Mouse (Mus musculus): ENCODE data around the gene S100pbp. TPM values are rescaled to one million over a fixed set of nuclear protein-coding genes. Genes with fewer than 3 reads are reported as not detected.

The S100pbp gene
- polyA plus RNA-seq, 1 experiment from 2014 or later = 18.5 TPM

GRCm38 (mm10) chr4:129110804-129111203, 78.7 kb downstream of the S100pbp start:
- WGBS = 88% methylated on average over 6 of the region's 6 CpGs
- Histone ChIP-seq H3K4me3 (replicated peaks) (no peak overlapping the region), H3K36me3 (no peaks in the 10 kb centered on the region), H3K9ac (no peak overlapping the region), H3K27ac (replicated peaks) (no peak overlapping the region), H3K4me1 (peaks cover 26% of the 10 kb centered on the region; the same call in 1 of the 2 replicates), H3K9me3 (replicated peaks) (no peaks in the 10 kb centered on the region), H3K27me3 (peaks cover 23% of the 10 kb centered on the region), H3K4me2 (replicated peaks) (no peak overlapping the region)
- no peak for ATAC-seq (ENCODE audit: insufficient number of reproducible peaks, low FRiP score, low TSS enrichment, low read depth)

GRCm38 (mm10) chr4:129108624-129109023, 80.9 kb downstream of the S100pbp start:
- Histone ChIP-seq H3K4me2 (replicated peaks) (no peak overlapping the region), H3K9ac (no peak overlapping the region), H3K36me3 (no peaks in the 10 kb centered on the region), H3K4me3 (replicated peaks) (no peak overlapping the region), H3K9me3 (replicated peaks) (no peaks in the 10 kb centered on the region), H3K4me1 (peaks cover 32% of the 10 kb centered on the region), H3K27ac (replicated peaks) (no peak overlapping the region), H3K27me3 (peaks cover 38% of the 10 kb centered on the region)
- ATAC-seq (ENCODE audit: insufficient number of reproducible peaks, low FRiP score, low TSS enrichment, low read depth) = no peak
- 68% methylated on average over 7 of the region's 7 CpGs for WGBS

- Histone ChIP-seq H3K4me1 (peaks cover 26% of the 10 kb centered on the region), H3K4me2 (replicated peaks) (no peak overlapping the region), H3K27me3 (peaks cover 42% of the 10 kb centered on the region), H3K36me3 (no peaks in the 10 kb centered on the region), H3K4me3 (replicated peaks) (no peak overlapping the region), H3K9ac (no peak overlapping the region), H3K27ac (replicated peaks) (no peak overlapping the region), H3K9me3 (replicated peaks) (no peaks in the 10 kb centered on the region)
- 58% methylated on average over 10 of the region's 10 CpGs for WGBS
- no peak for ATAC-seq (ENCODE audit: insufficient number of reproducible peaks, low FRiP score, low TSS enrichment, low read depth)
These were observed 82.1 kb downstream of the S100pbp start for GRCm38 (mm10) chr4:129107348-129107899.

GRCm38 (mm10) chr4:129106073-129106472, 83.5 kb downstream of the S100pbp start:
- H3K27me3 ChIP-seq = peaks cover 42% of the 10 kb centered on the region
- no peaks in the 10 kb centered on the region for H3K9me3 ChIP-seq (replicated peaks)
- H3K4me2 ChIP-seq (replicated peaks) = peak overlapping the region; percentile 51
- peak overlapping the region; percentile 39 for H3K4me3 ChIP-seq (replicated peaks)
- H3K4me1 ChIP-seq = peaks cover 22% of the 10 kb centered on the region
- 17% methylated on average over 9 of the region's 9 CpGs for WGBS
- no peaks in the 10 kb centered on the region for H3K36me3 ChIP-seq
- ATAC-seq (ENCODE audit: insufficient number of reproducible peaks, low FRiP score, low TSS enrichment, low read depth) = no peak
- H3K9ac ChIP-seq = no peak overlapping the region
- no peak overlapping the region for H3K27ac ChIP-seq (replicated peaks)

- WGBS = 2% methylated on average over 40 of the region's 40 CpGs
- peaks cover 22% of the 10 kb centered on the region for H3K4me1 ChIP-seq
These were observed 84.2 kb downstream of the S100pbp start, which contains the start of gene Tmem54 for GRCm38 (mm10) chr4:129105356-129105755. TSS of gene Tmem54 (plus strand) at chr4:129105548.

GRCm38 (mm10) chr4:129102133-129102829, 87.2 kb downstream of the S100pbp start:
- no peak for ATAC-seq (ENCODE audit: insufficient number of reproducible peaks, low FRiP score, low TSS enrichment, low read depth)
- Histone ChIP-seq H3K4me2 (replicated peaks) (no peak overlapping the region), H3K9me3 (replicated peaks) (no peaks in the 10 kb centered on the region), H3K27me3 (peaks cover 34% of the 10 kb centered on the region), H3K36me3 (no peaks in the 10 kb centered on the region), H3K9ac (no peak overlapping the region), H3K4me3 (replicated peaks) (no peak overlapping the region), H3K27ac (replicated peaks) (no peak overlapping the region), H3K4me1 (peaks cover 8% of the 10 kb centered on the region)
- WGBS = 83% methylated on average over 14 of the region's 14 CpGs

More at GRCm38 (mm10) chr4:129105356-129105755, 84.2 kb downstream of the S100pbp start, which contains the start of gene Tmem54:
- H3K27me3 ChIP-seq = peaks cover 42% of the 10 kb centered on the region
- no peaks in the 10 kb centered on the region for H3K9me3 ChIP-seq (replicated peaks)
- H3K4me2 ChIP-seq (replicated peaks) = peak within 1 kb of the TSS; percentile 51
- no peaks in the 10 kb centered on the region for H3K36me3 ChIP-seq
- no peak within 1 kb of the TSS for H3K27ac ChIP-seq (replicated peaks)
- H3K4me3 ChIP-seq (replicated peaks) = peak within 1 kb of the TSS; percentile 39
- ATAC-seq (ENCODE audit: insufficient number of reproducible peaks, low FRiP score, low TSS enrichment, low read depth) = peak; percentile 26; the same call in 1 of the 2 replicates
- 0 out of 2 replicates have a peak within 1 kb of the TSS, but pooled peaks have one; percentile 15 for H3K9ac ChIP-seq

Other genes with a start within 250 kb of the S100pbp start
- gene Azin2, start 227.3 kb downstream of the S100pbp start, polyA plus RNA-seq (2015; fragmentation: Nextera tagmentation; extraction: Ambion mirVana) = 29.4 and 32.1 TPM in 2 replicates
- gene Ak2, start 197.8 kb downstream of the S100pbp start, polyA plus RNA-seq (2015; fragmentation: Nextera tagmentation; extraction: Ambion mirVana) = 196 and 203 TPM in 2 replicates
- 10.7 and 11.0 TPM in 2 replicates for gene Rnf19b, start 131.5 kb downstream of the S100pbp start, polyA plus RNA-seq (2015; fragmentation: Nextera tagmentation; extraction: Ambion mirVana)
- gene Tmem54, start 84.2 kb downstream of the S100pbp start, polyA plus RNA-seq (2015; fragmentation: Nextera tagmentation; extraction: Ambion mirVana) = 26.6 and 26.9 TPM in 2 replicates
- 1.8 and 2.2 TPM in 2 replicates for gene Hpca, start 67.7 kb downstream of the S100pbp start, polyA plus RNA-seq (2015; fragmentation: Nextera tagmentation; extraction: Ambion mirVana)
- gene Fndc5, start 52.7 kb downstream of the S100pbp start, polyA plus RNA-seq (2015; fragmentation: Nextera tagmentation; extraction: Ambion mirVana) = 19.7 and 26.3 TPM in 2 replicates
- 75.5 and 83.2 TPM in 2 replicates for gene Yars, start within 50 bp of the S100pbp start, polyA plus RNA-seq (2015; fragmentation: Nextera tagmentation; extraction: Ambion mirVana)
- 8.9 and 10.0 TPM in 2 replicates for gene C77080, start 71.7 kb upstream of the S100pbp start, polyA plus RNA-seq (2015; fragmentation: Nextera tagmentation; extraction: Ambion mirVana)
- gene Sync, start 97.9 kb upstream of the S100pbp start, polyA plus RNA-seq (2015; fragmentation: Nextera tagmentation; extraction: Ambion mirVana) = 4.9 and 6.9 TPM in 2 replicates
- 325 and 329 TPM in 2 replicates for gene Rbbp4, start 145.6 kb upstream of the S100pbp start, polyA plus RNA-seq (2015; fragmentation: Nextera tagmentation; extraction: Ambion mirVana)
- 36.6 and 41.2 TPM in 2 replicates for gene Zbtb8os, start 146.0 kb upstream of the S100pbp start, polyA plus RNA-seq (2015; fragmentation: Nextera tagmentation; extraction: Ambion mirVana)
- gene Zbtb8a, start 188.4 kb upstream of the S100pbp start, polyA plus RNA-seq (2015; fragmentation: Nextera tagmentation; extraction: Ambion mirVana) = 12.8 and 14.1 TPM in 2 replicates

All from embryonic facial prominence, embryonic 15.5 days (tissue).